Mouse (Mus musculus): Measurements from ENCODE around the gene Ccser1. TPM values are rescaled to one million over a fixed set of nuclear protein-coding genes. Genes with fewer than 3 reads are reported as not detected.

Gene Ccser1
- polyA plus RNA-seq, 1 experiment from 2014 or later = 6.1 TPM

- H3K4me2 ChIP-seq (ENCODE audit: low read depth, low read length) = 0 out of 2 replicates have a peak overlapping the region, but pooled peaks have one; percentile 12
- 0 out of 2 replicates have a peak overlapping the region, but pooled peaks have one; percentile 33 for H3K27ac ChIP-seq (replicated peaks; ENCODE audit: low read depth, low read length)
- peaks cover 14% of the 10 kb centered on the region for H3K4me1 ChIP-seq (ENCODE audit: control insufficient read depth, insufficient read depth, low read length)
- H3K9ac ChIP-seq (ENCODE audit: low read depth, low read length) = no peak overlapping the region
- WGBS = 62% methylated on average over 6 of the region's 6 CpGs
- H3K27me3 ChIP-seq (replicated peaks; ENCODE audit: control insufficient read depth, insufficient read depth, low read length) = no peaks in the 10 kb centered on the region
- no peaks in the 10 kb centered on the region for H3K36me3 ChIP-seq (ENCODE audit: control insufficient read depth, insufficient read depth, low read length)
- no peak overlapping the region for H3K4me3 ChIP-seq (ENCODE audit: low read depth, low read length)
- ATAC-seq (ENCODE audit: low read depth) = no peak
- no peaks in the 10 kb centered on the region for H3K9me3 ChIP-seq (ENCODE audit: control insufficient read depth, low read length)
- no peak for DNase-seq (ENCODE audit: low spot score)
Observed at GRCm38 (mm10) chr6:61296188-61297037, 116.3 kb downstream of the Ccser1 start.

- H3K27me3 ChIP-seq (replicated peaks; ENCODE audit: control insufficient read depth, insufficient read depth, low read length) = no peaks in the 10 kb centered on the region
- H3K9ac ChIP-seq (ENCODE audit: low read depth, low read length) = no peak overlapping the region
- no peak overlapping the region for H3K4me2 ChIP-seq (ENCODE audit: low read depth, low read length)
- no peaks in the 10 kb centered on the region for H3K36me3 ChIP-seq (ENCODE audit: control insufficient read depth, insufficient read depth, low read length)
- H3K4me3 ChIP-seq (ENCODE audit: low read depth, low read length) = no peak overlapping the region
- H3K27ac ChIP-seq (replicated peaks; ENCODE audit: low read depth, low read length) = no peak overlapping the region
- WGBS = 88% methylated on average over 4 of the region's 4 CpGs
- no peak for ATAC-seq (ENCODE audit: low read depth)
- no peaks in the 10 kb centered on the region for H3K9me3 ChIP-seq (ENCODE audit: control insufficient read depth, low read length)
- DNase-seq (ENCODE audit: low spot score) = no peak
- H3K4me1 ChIP-seq (ENCODE audit: control insufficient read depth, insufficient read depth, low read length) = peaks cover 9% of the 10 kb centered on the region
Observed at GRCm38 (mm10) chr6:61300441-61300840, 120.3 kb downstream of the Ccser1 start.

- Histone ChIP-seq H3K27ac (replicated peaks; ENCODE audit: low read depth, low read length) (no peak overlapping the region), H3K36me3 (ENCODE audit: control insufficient read depth, insufficient read depth, low read length) (no peaks in the 10 kb centered on the region), H3K9ac (ENCODE audit: low read depth, low read length) (no peak overlapping the region), H3K4me1 (ENCODE audit: control insufficient read depth, insufficient read depth, low read length) (peaks cover 4% of the 10 kb centered on the region; the same call in 1 of the 2 replicates), H3K4me2 (ENCODE audit: low read depth, low read length) (no peak overlapping the region), H3K4me3 (ENCODE audit: low read depth, low read length) (no peak overlapping the region), H3K9me3 (ENCODE audit: control insufficient read depth, low read length) (no peaks in the 10 kb centered on the region), H3K27me3 (replicated peaks; ENCODE audit: control insufficient read depth, insufficient read depth, low read length) (no peaks in the 10 kb centered on the region)
- DNase-seq (ENCODE audit: low spot score) = no peak
- WGBS = 60% methylated on average over 7 of the region's 7 CpGs
- ATAC-seq (ENCODE audit: low read depth) = no peak
Observed at GRCm38 (mm10) chr6:61300975-61301374, 120.9 kb downstream of the Ccser1 start.

DNA sequence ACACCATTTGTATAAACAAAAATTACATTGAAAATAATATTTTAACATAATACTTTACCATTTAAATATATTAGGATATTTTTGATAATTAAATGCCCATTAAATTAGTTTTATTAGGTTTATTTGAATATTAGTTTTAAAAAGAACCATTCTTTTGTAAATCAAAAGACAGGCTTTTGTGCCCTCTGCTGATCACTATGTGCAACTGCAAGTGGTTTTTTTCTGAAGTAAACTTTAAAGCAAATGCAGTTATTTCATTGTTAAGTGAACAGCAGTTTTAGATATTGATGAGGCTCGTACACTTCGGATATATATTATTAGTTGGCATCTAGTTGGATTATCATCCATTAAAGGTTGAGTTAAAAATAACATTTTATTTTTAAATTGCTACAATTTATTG lies 121.5 kb downstream of the Ccser1 start:
- Histone ChIP-seq H3K36me3 (ENCODE audit: control insufficient read depth, insufficient read depth, low read length) (no peaks in the 10 kb centered on the region), H3K4me1 (ENCODE audit: control insufficient read depth, insufficient read depth, low read length) (no peaks in the 10 kb centered on the region), H3K27me3 (replicated peaks; ENCODE audit: control insufficient read depth, insufficient read depth, low read length) (no peaks in the 10 kb centered on the region), H3K9ac (ENCODE audit: low read depth, low read length) (no peak overlapping the region), H3K4me2 (ENCODE audit: low read depth, low read length) (no peak overlapping the region), H3K4me3 (ENCODE audit: low read depth, low read length) (no peak overlapping the region), H3K9me3 (ENCODE audit: control insufficient read depth, low read length) (no peaks in the 10 kb centered on the region), H3K27ac (replicated peaks; ENCODE audit: low read depth, low read length) (no peak overlapping the region)
- WGBS = 27% methylated on average over 2 of the region's 2 CpGs
- DNase-seq (ENCODE audit: low spot score) (no peak), ATAC-seq (ENCODE audit: low read depth) (no peak)

DNA sequence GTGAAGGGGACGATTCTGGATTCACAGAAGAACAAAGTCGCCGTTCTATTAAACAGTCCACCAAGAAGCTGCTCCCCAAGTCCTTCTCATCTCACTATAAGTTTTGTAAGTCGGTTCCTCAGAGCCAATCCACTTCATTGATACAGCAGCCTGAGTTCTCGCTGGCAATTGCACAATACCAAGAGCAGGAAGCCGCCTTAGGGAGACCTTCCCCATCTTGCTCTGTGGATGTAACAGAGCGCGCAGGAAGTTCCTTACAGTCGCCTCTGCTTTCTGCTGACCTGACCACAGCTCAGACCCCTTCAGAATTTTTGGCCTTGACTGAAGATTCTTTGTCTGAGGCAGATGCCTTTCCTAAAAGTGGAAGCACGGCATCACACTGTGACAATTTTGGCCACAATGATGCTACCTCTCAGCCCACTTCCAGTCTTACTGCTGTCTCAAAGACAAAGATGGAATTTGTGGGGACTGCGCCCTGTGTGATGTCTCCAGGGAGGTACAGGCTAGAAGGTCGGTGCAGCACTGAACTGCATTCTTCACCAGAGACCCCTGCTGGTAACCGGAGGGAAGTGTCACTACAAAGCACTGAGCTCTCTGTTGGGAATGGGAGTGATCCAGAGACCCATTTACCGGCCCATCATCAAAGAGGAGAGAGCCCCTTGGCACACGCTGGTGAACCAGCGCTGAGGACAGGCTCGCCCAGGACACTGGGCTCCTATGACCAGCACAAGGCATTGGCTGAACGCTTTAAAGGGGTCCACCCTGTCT lies 131.4 kb downstream of the Ccser1 start:
- no peaks in the 10 kb centered on the region for H3K27me3 ChIP-seq (replicated peaks; ENCODE audit: control insufficient read depth, insufficient read depth, low read length)
- H3K36me3 ChIP-seq (ENCODE audit: control insufficient read depth, insufficient read depth, low read length) = no peaks in the 10 kb centered on the region
- no peak for DNase-seq (ENCODE audit: low spot score)
- ATAC-seq (ENCODE audit: low read depth) = no peak
- no peak overlapping the region for H3K9ac ChIP-seq (ENCODE audit: low read depth, low read length)
- no peak overlapping the region for H3K4me2 ChIP-seq (ENCODE audit: low read depth, low read length)
- H3K27ac ChIP-seq (replicated peaks; ENCODE audit: low read depth, low read length) = no peak overlapping the region
- H3K4me1 ChIP-seq (ENCODE audit: control insufficient read depth, insufficient read depth, low read length) = no peaks in the 10 kb centered on the region
- H3K4me3 ChIP-seq (ENCODE audit: low read depth, low read length) = no peak overlapping the region
- 0 out of 2 replicates have a peak, but pooled peaks cover 5% of the 10 kb centered on the region for H3K9me3 ChIP-seq (ENCODE audit: control insufficient read depth, low read length)
- WGBS = 89% methylated on average over 18 of the region's 18 CpGs

GRCm38 (mm10) chr6:61315884-61316601 lies 135.9 kb downstream of the Ccser1 start:
- ATAC-seq (ENCODE audit: low read depth) (peak; percentile 76; the same call in 1 of the 2 replicates), DNase-seq (ENCODE audit: low spot score) (peak; percentile 72)
- no peak overlapping the region for H3K4me3 ChIP-seq (ENCODE audit: low read depth, low read length)
- 0 out of 2 replicates have a peak, but pooled peaks cover 5% of the 10 kb centered on the region for H3K9me3 ChIP-seq (ENCODE audit: control insufficient read depth, low read length)
- WGBS = 25% methylated on average over 6 of the region's 6 CpGs
- H3K36me3 ChIP-seq (ENCODE audit: control insufficient read depth, insufficient read depth, low read length) = no peaks in the 10 kb centered on the region
- H3K4me2 ChIP-seq (ENCODE audit: low read depth, low read length) = no peak overlapping the region
- H3K27me3 ChIP-seq (replicated peaks; ENCODE audit: control insufficient read depth, insufficient read depth, low read length) = no peaks in the 10 kb centered on the region
- H3K27ac ChIP-seq (replicated peaks; ENCODE audit: low read depth, low read length) = no peak overlapping the region
- no peaks in the 10 kb centered on the region for H3K4me1 ChIP-seq (ENCODE audit: control insufficient read depth, insufficient read depth, low read length)
- no peak overlapping the region for H3K9ac ChIP-seq (ENCODE audit: low read depth, low read length)

DNA sequence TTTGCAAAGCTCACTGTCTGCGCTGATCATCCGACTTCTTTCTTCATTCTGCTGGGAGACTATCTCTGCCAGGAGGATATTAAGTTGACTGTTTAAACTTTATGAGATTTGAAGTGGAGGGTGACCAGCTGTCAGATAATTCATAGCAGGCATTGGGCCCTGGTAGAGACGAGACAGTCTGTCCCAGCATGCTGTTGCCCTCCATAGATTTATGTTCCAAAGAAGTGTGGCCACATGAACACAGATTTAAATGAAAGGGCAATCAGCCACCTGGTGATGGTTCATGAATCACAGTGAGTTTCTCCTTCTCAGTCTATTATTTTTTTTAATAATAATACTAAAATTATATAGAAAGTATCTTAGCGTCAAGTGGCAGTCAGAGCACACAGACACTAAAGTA lies 140.7 kb downstream of the Ccser1 start:
- Histone ChIP-seq H3K27ac (replicated peaks; ENCODE audit: low read depth, low read length) (no peak overlapping the region), H3K4me2 (ENCODE audit: low read depth, low read length) (no peak overlapping the region), H3K4me1 (ENCODE audit: control insufficient read depth, insufficient read depth, low read length) (no peaks in the 10 kb centered on the region), H3K36me3 (ENCODE audit: control insufficient read depth, insufficient read depth, low read length) (no peaks in the 10 kb centered on the region), H3K9me3 (ENCODE audit: control insufficient read depth, low read length) (no peaks in the 10 kb centered on the region), H3K9ac (ENCODE audit: low read depth, low read length) (no peak overlapping the region), H3K4me3 (ENCODE audit: low read depth, low read length) (no peak overlapping the region), H3K27me3 (replicated peaks; ENCODE audit: control insufficient read depth, insufficient read depth, low read length) (no peaks in the 10 kb centered on the region)
- no peak for DNase-seq (ENCODE audit: low spot score)
- no peak for ATAC-seq (ENCODE audit: low read depth)
- 68% methylated on average over 4 of the region's 4 CpGs for WGBS

GRCm38 (mm10) chr6:61322328-61322727 lies 142.2 kb downstream of the Ccser1 start:
- Histone ChIP-seq H3K9me3 (ENCODE audit: control insufficient read depth, low read length) (no peaks in the 10 kb centered on the region), H3K4me2 (ENCODE audit: low read depth, low read length) (no peak overlapping the region), H3K4me3 (ENCODE audit: low read depth, low read length) (no peak overlapping the region), H3K4me1 (ENCODE audit: control insufficient read depth, insufficient read depth, low read length) (no peaks in the 10 kb centered on the region), H3K36me3 (ENCODE audit: control insufficient read depth, insufficient read depth, low read length) (no peaks in the 10 kb centered on the region), H3K27me3 (replicated peaks; ENCODE audit: control insufficient read depth, insufficient read depth, low read length) (no peaks in the 10 kb centered on the region), H3K9ac (ENCODE audit: low read depth, low read length) (no peak overlapping the region), H3K27ac (replicated peaks; ENCODE audit: low read depth, low read length) (no peak overlapping the region)
- ATAC-seq (ENCODE audit: low read depth) (no peak), DNase-seq (ENCODE audit: low spot score) (no peak)
- 82% methylated on average over 6 of the region's 6 CpGs for WGBS
